Mouse (Mus musculus): ENCODE results near the gene Rbm20. TPM values are rescaled to one million over a fixed set of nuclear protein-coding genes. Genes with fewer than 3 reads are reported as not detected.
A peak's percentile ranks its signal among the peaks of the same experiment; 100 is the strongest.

The Rbm20 gene
- total and polyA plus RNA-seq, 3 experiments = 37.3 to 58.6 TPM; not detected in 1

GRCm38 (mm10) chr19:53869427-53870385 is 192.6 kb downstream of the Rbm20 start (continued):
- TF ChIP-seq MAFK (IDR thresholded peaks at IDR 0.05; ENCODE audit: borderline replicate concordance, low read depth, low read length) (no peak), CTCF (IDR thresholded peaks at IDR 0.05 in 2 of 3, conservative IDR thresholded peaks at IDR 0.05 in 1 of 3; ENCODE audit: control insufficient read depth in 1 of 3, insufficient read depth in 1 of 3, low read depth in 2 of 3, low read length in 3 of 3, poor library complexity in 1 of 3, severe bottlenecking in 1 of 3) (peak in 2 of 3 experiments; percentile 13 to 21; a peak in 2 of 6 replicates), ZC3H11A (IDR thresholded peaks at IDR 0.05; ENCODE audit: low read depth, low read length) (0 out of 2 replicates have a peak, but pooled peaks have one; percentile 7), USF2 (IDR thresholded peaks at IDR 0.05; ENCODE audit: borderline replicate concordance in 1 of 2, insufficient read depth in 1 of 2, low read depth in 1 of 2, low read length in 2 of 2) (no peak), POLR2AphosphoS2 (IDR thresholded peaks at IDR 0.05; ENCODE audit: low read length) (no peak), NRF1 (IDR thresholded peaks at IDR 0.05; ENCODE audit: insufficient read depth, low read depth, low read length, poor library complexity, severe bottlenecking) (no peak), GATA1 (IDR thresholded peaks at IDR 0.05; ENCODE audit: low read depth, low read length) (no peak), ETS1 (IDR thresholded peaks at IDR 0.05; ENCODE audit: low read depth, low read length) (no peak), MAX (IDR thresholded peaks at IDR 0.05; ENCODE audit: low read length) (peak; percentile 40; the same call in 1 of the 2 replicates), MXI1 (IDR thresholded peaks at IDR 0.05; ENCODE audit: low read depth, low read length) (peak; percentile 50), CHD2 (IDR thresholded peaks at IDR 0.05; ENCODE audit: low read length) (no peak)

DNA sequence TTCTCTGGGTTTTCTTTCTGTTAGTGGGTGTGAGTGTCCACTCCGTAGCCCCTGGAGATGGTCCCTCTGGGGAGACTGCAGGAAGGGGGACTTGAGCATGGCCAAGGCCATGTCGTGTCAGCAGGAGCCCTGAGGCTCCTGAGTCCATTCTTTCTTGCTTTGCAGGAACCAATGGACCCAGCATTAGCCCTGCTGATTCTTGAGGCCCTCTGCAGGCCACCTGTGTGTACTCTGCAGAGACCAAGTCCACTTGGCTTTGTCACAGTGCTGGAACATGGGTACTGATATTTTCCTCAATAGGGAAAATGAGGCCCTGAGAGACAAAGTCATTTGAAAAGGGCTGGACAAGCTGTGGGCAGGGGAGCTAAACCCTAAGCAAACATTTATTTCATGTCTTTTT is 193.5 kb downstream of the Rbm20 start:
- Histone ChIP-seq H3K9ac (ENCODE audit: control insufficient read depth, low read depth, low read length, poor library complexity, severe bottlenecking) (no peak overlapping the region), H3K4me1 (ENCODE audit: control insufficient read depth in 1 of 2, insufficient read depth in 2 of 2, low read length in 2 of 2) (peaks cover 4 to 15% of the 10 kb centered on the region in 2 experiments), H3K36me3 (ENCODE audit: control insufficient read depth in 1 of 2, insufficient read depth in 2 of 2, low read length in 2 of 2) (peaks cover 0 to 12% of the 10 kb centered on the region in 2 experiments; a peak in 2 of 4 replicates), H3K27me3 (ENCODE audit: control insufficient read depth in 1 of 2, insufficient read depth in 2 of 2, low read length in 2 of 2) (no peaks in the 10 kb centered on the region), H3K4me3 (ENCODE audit: control insufficient read depth in 1 of 2, insufficient read depth in 1 of 2, low read depth in 2 of 2, low read length in 2 of 2) (no peak overlapping the region), H3K27ac (ENCODE audit: control insufficient read depth, low read depth, low read length) (no peak overlapping the region), H3K79me2 (ENCODE audit: control insufficient read depth, insufficient read depth, low read length, poor library complexity) (no peaks in the 10 kb centered on the region), H3K9me3 (replicated peaks; ENCODE audit: insufficient read depth, low read length) (no peaks in the 10 kb centered on the region)
- DNase-seq (ENCODE audit: low read depth, low spot score) = no peak
- no peak for TF ChIP-seq GABPA (IDR thresholded peaks at IDR 0.05; ENCODE audit: low read depth, low read length)
- peak; percentile 21; the same call in 1 of the 2 replicates for TF ChIP-seq SMC3 (IDR thresholded peaks at IDR 0.05; ENCODE audit: low read depth, low read length)
- no peak for TF ChIP-seq NELFE (IDR thresholded peaks at IDR 0.05; ENCODE audit: low read depth, low read length)
- TF ChIP-seq CTCF (IDR thresholded peaks at IDR 0.05 in 2 of 3, conservative IDR thresholded peaks at IDR 0.05 in 1 of 3; ENCODE audit: control insufficient read depth in 1 of 3, insufficient read depth in 1 of 3, low read depth in 2 of 3, low read length in 3 of 3, poor library complexity in 1 of 3, severe bottlenecking in 1 of 3) = peak in 2 of 3 experiments; percentile 8 to 17; a peak in 1 of 6 replicates
- no peak for TF ChIP-seq HCFC1 (IDR thresholded peaks at IDR 0.05; ENCODE audit: low read depth, low read length)
- no peak for TF ChIP-seq MYB (IDR thresholded peaks at IDR 0.05; ENCODE audit: low read depth, low read length)

Measured in MEL (cell line).